Mouse (Mus musculus) C2C12 (cell line): Measurements from ENCODE around the gene Pax7. TPM values are rescaled to one million over a fixed set of nuclear protein-coding genes. Genes with fewer than 3 reads are reported as not detected.

Source experiments
- H3K27me3 ChIP-seq: one replicate; pipeline ENCODE4 v1.6.1; 2011; ENCODE audit not compliant: control insufficient read depth, insufficient read depth, insufficient read length
- H3K36me3 ChIP-seq: one replicate; pipeline ENCODE4 v1.6.1; 2011; ENCODE audit not compliant: control insufficient read depth, insufficient read depth
- H3K4me3 ChIP-seq: one replicate; pipeline ENCODE4 v1.5.1; 2011; ENCODE audit warnings: mild to moderate bottlenecking, control low read depth; ENCODE audit not compliant: poor library complexity, insufficient read depth, severe bottlenecking
- H3K79me2 ChIP-seq: one replicate; pipeline ENCODE4 v1.6.1; 2011; ENCODE audit not compliant: control insufficient read depth, insufficient read depth
- H3K79me3 ChIP-seq: one replicate; pipeline ENCODE4 v1.6.1; 2011; ENCODE audit warnings: low read depth, control low read depth
- H3ac ChIP-seq: one replicate; pipeline ENCODE3; 2011; ENCODE audit warnings: low read depth; ENCODE audit not compliant: control insufficient read depth, insufficient read length
- CEBPB ChIP-seq: IDR thresholded peaks from one replicate; pipeline ENCODE4 v1.6.1; 2011; ENCODE audit warnings: low read depth, mild to moderate bottlenecking, control low read depth, moderate library complexity
- CTCF ChIP-seq: IDR thresholded peaks from one replicate; pipeline ENCODE4 v1.5.1; 2011; ENCODE audit not compliant: control insufficient read depth, insufficient read depth, insufficient read length
- FOSL1 ChIP-seq: IDR thresholded peaks from one replicate; pipeline ENCODE4 v1.8.0; 2011; ENCODE audit warnings: mild to moderate bottlenecking, low read length; ENCODE audit not compliant: poor library complexity, insufficient read depth, severe bottlenecking
- MAX ChIP-seq: IDR thresholded peaks from one replicate; pipeline ENCODE4 v1.6.1; 2011; ENCODE audit warnings: mild to moderate bottlenecking, control low read depth
- MYOD1 ChIP-seq: IDR thresholded peaks from one replicate; pipeline ENCODE4 v1.6.1; 2011; ENCODE audit warnings: low read depth; ENCODE audit not compliant: control insufficient read depth, insufficient read length
- MYOG ChIP-seq: IDR thresholded peaks from one replicate; pipeline ENCODE4 v1.6.1; 2011; ENCODE audit not compliant: control insufficient read depth, insufficient read length; ENCODE audit errors: extremely low read depth
- USF1 ChIP-seq: IDR thresholded peaks from one replicate; pipeline ENCODE4 v1.6.1; 2011; ENCODE audit warnings: low read depth, mild to moderate bottlenecking, control low read depth, moderate library complexity
- polyA plus RNA-seq: library from polyadenylated mRNA; unstranded; fragments of >200 nt; fragmentation: generic; extraction: Trizol; gene quantifications from one replicate; pipeline ENCODE4 v1.2.1, GENCODE M21; 2012; ENCODE audit warnings: missing spikeins

Gene Pax7
- polyA plus RNA-seq, 1 experiment = 1.1 TPM

GRCm38 (mm10) chr4:139750926-139751325 lies 82.4 kb downstream of the Pax7 start:
- TF ChIP-seq CEBPB = no peak
- no peak for TF ChIP-seq MAX
- TF ChIP-seq MYOG = no peak
- no peak for TF ChIP-seq CTCF
- no peak for TF ChIP-seq USF1
- TF ChIP-seq MYOD1 = no peak
- TF ChIP-seq FOSL1 = no peak
- H3K79me3 ChIP-seq = no peaks in the 10 kb centered on the region
- H3ac ChIP-seq = no peak overlapping the region
- no peak overlapping the region for H3K4me3 ChIP-seq
- no peaks in the 10 kb centered on the region for H3K27me3 ChIP-seq
- no peaks in the 10 kb centered on the region for H3K79me2 ChIP-seq
- H3K36me3 ChIP-seq = no peaks in the 10 kb centered on the region

- Histone ChIP-seq H3K79me2 (no peaks in the 10 kb centered on the region), H3K27me3 (no peaks in the 10 kb centered on the region), H3K4me3 (no peak overlapping the region), H3K36me3 (no peaks in the 10 kb centered on the region), H3K79me3 (no peaks in the 10 kb centered on the region), H3ac (no peak overlapping the region)
- TF ChIP-seq MAX = no peak
- no peak for TF ChIP-seq USF1
- TF ChIP-seq CEBPB = no peak
- TF ChIP-seq CTCF = no peak
- no peak for TF ChIP-seq FOSL1
- TF ChIP-seq MYOG = no peak
- TF ChIP-seq MYOD1 = no peak
Observed at GRCm38 (mm10) chr4:139747190-139747936, 86.0 kb downstream of the Pax7 start.

- Histone ChIP-seq H3K4me3 (no peak overlapping the region), H3K79me2 (no peaks in the 10 kb centered on the region), H3K27me3 (no peaks in the 10 kb centered on the region), H3K36me3 (no peaks in the 10 kb centered on the region), H3ac (no peak overlapping the region), H3K79me3 (no peaks in the 10 kb centered on the region)
- TF ChIP-seq CTCF (no peak), MAX (no peak), FOSL1 (no peak), USF1 (no peak), MYOD1 (no peak), CEBPB (no peak), MYOG (no peak)
Observed at GRCm38 (mm10) chr4:139746177-139746576, 87.2 kb downstream of the Pax7 start.

- Histone ChIP-seq H3K79me2 (no peaks in the 10 kb centered on the region), H3ac (no peak overlapping the region), H3K4me3 (no peak overlapping the region), H3K79me3 (no peaks in the 10 kb centered on the region), H3K27me3 (no peaks in the 10 kb centered on the region), H3K36me3 (no peaks in the 10 kb centered on the region)
- TF ChIP-seq USF1 (no peak), CEBPB (no peak), FOSL1 (no peak), MYOG (no peak), MYOD1 (no peak), CTCF (no peak), MAX (no peak)
Observed at GRCm38 (mm10) chr4:139744765-139745395, 88.4 kb downstream of the Pax7 start.

- no peaks in the 10 kb centered on the region for H3K79me2 ChIP-seq
- TF ChIP-seq USF1 (no peak), FOSL1 (no peak), MYOG (no peak), CTCF (no peak), CEBPB (no peak), MYOD1 (no peak), MAX (no peak)
- no peaks in the 10 kb centered on the region for H3K36me3 ChIP-seq
- no peak overlapping the region for H3ac ChIP-seq
- no peaks in the 10 kb centered on the region for H3K79me3 ChIP-seq
- no peak overlapping the region for H3K4me3 ChIP-seq
- H3K27me3 ChIP-seq = no peaks in the 10 kb centered on the region
Observed at GRCm38 (mm10) chr4:139743626-139744025, 89.7 kb downstream of the Pax7 start.

GRCm38 (mm10) chr4:139737035-139737434 lies 96.3 kb downstream of the Pax7 start:
- TF ChIP-seq FOSL1 (no peak), USF1 (no peak), MYOD1 (no peak), MAX (no peak), CTCF (no peak), MYOG (no peak), CEBPB (no peak)
- Histone ChIP-seq H3K79me3 (no peaks in the 10 kb centered on the region), H3ac (no peak overlapping the region), H3K27me3 (no peaks in the 10 kb centered on the region), H3K79me2 (no peaks in the 10 kb centered on the region), H3K36me3 (no peaks in the 10 kb centered on the region), H3K4me3 (no peak overlapping the region)
